Mouse (Mus musculus): Measurements from ENCODE around the gene Tyrp1.

Gene Tyrp1

GRCm38 (mm10) chr4:80895278-80895894 lies 61.5 kb downstream of the Tyrp1 start:
- DNase-seq (ENCODE audit: low read depth, low spot score), result no peak

Data from ES-CJ7 (cell line).